Mouse (Mus musculus) lung, embryonic 15.5 days (tissue): ENCODE data around the gene Ctbp2. TPM values are rescaled to one million over a fixed set of nuclear protein-coding genes. Genes with fewer than 3 reads are reported as not detected.

Experiments
- ATAC-seq: fragments of 200-750 bp; cut with Nextera tagmentation; 2 replicates; pipeline ENCODE4 v1.8.0; 2017; ENCODE audit warnings: moderate number of reproducible peaks, borderline replicate concordance; ENCODE audit not compliant: low FRiP score, low TSS enrichment; ENCODE audit errors: extremely low read depth
- H3K27ac ChIP-seq: fragments of 300-500 bp; sonication (generic); 2 replicates; pipeline ENCODE4 v1.5.1; 2015; ENCODE audit warnings: moderate library complexity, mild to moderate bottlenecking, inconsistent platforms
- H3K27me3 ChIP-seq: fragments of 300-500 bp; sonication (generic); 2 replicates; pipeline ENCODE4 v1.6.1; 2015; ENCODE audit warnings: inconsistent platforms
- H3K36me3 ChIP-seq: fragments of 300-500 bp; sonication (generic); 2 replicates; pipeline ENCODE4 v1.6.1; 2015; ENCODE audit warnings: inconsistent platforms
- H3K4me1 ChIP-seq: fragments of 300-500 bp; sonication (generic); 2 replicates; pipeline ENCODE4 v1.6.1; 2015; ENCODE audit warnings: inconsistent platforms
- H3K4me2 ChIP-seq: fragments of 300-500 bp; sonication (generic); 2 replicates; pipeline ENCODE4 v1.6.1; 2015; ENCODE audit warnings: inconsistent platforms, mild to moderate bottlenecking, moderate library complexity
- H3K4me3 ChIP-seq: fragments of 300-500 bp; sonication (generic); 2 replicates; pipeline ENCODE4 v1.5.1; 2015; ENCODE audit warnings: mild to moderate bottlenecking, inconsistent platforms
- H3K9ac ChIP-seq: fragments of 300-500 bp; sonication (generic); 2 replicates; pipeline ENCODE4 v1.6.1; 2015; ENCODE audit warnings: inconsistent platforms
- H3K9me3 ChIP-seq: fragments of 300-500 bp; sonication (generic); 2 replicates; pipeline ENCODE4 v1.6.1; 2016; ENCODE audit warnings: inconsistent platforms
- WGBS: fragments of 180-500 bp; shearing (Covaris S2); methylation state at CpG from one replicate; pipeline ENCODE4 v1.1.7; 2015; 5-methylcytosine and 5-hydroxymethylcytosine counted together
- polyA plus RNA-seq: library from polyadenylated mRNA; unstranded; fragments of >200 nt; fragmentation: Nextera tagmentation; extraction: Ambion mirVana; gene quantifications from 2 replicates; pipeline ENCODE4 v1.2.1, GENCODE M21; 2015

Gene Ctbp2
- polyA plus RNA-seq = 91.6 and 94.8 TPM in 2 replicates

DNA sequence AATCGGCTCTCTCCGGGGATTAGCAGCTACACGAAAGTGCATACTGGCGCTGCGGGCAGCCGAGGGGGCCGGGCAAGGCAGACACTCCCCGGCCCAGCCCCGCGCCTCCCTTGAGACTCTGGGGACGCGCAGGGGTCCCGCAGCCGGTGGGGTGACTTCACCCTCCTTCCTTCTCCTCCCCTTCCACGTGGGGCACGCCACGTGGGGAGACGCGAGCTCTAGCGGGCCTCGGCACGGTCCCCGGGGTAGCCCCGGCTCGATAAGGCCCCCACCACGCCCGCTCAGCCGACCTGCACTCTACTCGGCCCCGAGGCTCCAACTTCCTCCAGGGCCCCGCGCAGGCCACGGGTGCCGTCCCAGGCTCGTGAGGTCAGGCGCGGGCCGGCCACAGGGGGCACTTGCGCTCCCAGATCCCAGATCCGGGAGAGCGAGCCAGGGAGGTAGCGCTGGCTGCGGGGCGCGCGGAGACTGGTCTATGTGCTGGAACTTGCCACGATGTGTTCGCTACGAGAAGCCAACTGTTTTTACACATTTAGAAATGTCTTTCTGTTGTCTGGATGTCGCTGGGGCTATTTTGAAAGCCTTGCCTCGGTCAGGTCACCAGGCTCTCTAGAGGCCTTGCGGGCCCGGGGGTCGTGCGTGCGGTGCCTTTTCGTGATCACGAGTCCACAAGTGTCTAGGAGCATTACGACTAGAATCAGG is at the start of gene Ctbp2:
TSS of gene Ctbp2 (minus strand) at position 356 of the 702 bp plus-strand sequence.
- no peaks in the 10 kb centered on the region for H3K36me3 ChIP-seq
- no peaks in the 10 kb centered on the region for H3K9me3 ChIP-seq
- ATAC-seq = peak; percentile 82
- peaks cover 25% of the 10 kb centered on the region for H3K4me1 ChIP-seq
- no peaks in the 10 kb centered on the region for H3K27me3 ChIP-seq
- peak within 1 kb of the TSS; percentile 94 for H3K4me3 ChIP-seq
- peak within 1 kb of the TSS; percentile 98 for H3K9ac ChIP-seq
- H3K4me2 ChIP-seq = peak within 1 kb of the TSS; percentile 93
- WGBS = under 1% methylated on average over 50 of the region's 59 CpGs
- peak within 1 kb of the TSS; percentile 99 for H3K27ac ChIP-seq

DNA sequence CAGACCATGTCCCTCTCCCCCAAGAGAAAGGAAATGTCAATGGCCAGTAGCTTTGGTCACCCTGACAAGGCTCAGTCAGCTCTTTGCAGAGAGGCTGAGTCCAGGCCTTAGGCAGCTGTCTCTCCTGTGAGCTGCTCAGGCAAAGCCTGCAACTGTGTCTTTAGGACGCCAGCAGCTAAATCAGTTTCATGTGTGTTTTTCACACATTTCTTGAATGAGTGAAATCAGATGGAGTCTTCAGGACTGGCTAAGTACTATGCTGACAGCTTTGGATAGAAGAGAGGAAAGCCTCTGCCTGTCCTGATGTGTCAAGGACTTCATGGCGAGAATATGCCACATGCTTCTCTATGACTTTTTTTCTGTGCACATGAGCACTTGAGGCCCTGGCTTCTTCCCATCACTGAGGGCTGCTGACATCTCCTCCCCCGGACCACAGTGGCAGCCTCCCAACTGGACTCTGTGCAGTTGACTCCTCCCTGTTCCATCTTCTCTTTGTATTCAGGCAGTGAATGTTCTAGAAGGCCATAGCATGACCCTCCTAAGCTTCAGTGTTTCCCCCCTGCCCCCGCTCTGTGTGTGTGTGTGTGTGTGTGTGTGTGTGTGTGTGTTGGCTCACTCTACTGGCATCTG is 47.4 kb upstream of the Ctbp2 start:
- no peaks in the 10 kb centered on the region for H3K27me3 ChIP-seq
- H3K4me2 ChIP-seq = no peak overlapping the region
- no peak for ATAC-seq
- WGBS = 74% methylated on average over 4 of the region's 4 CpGs
- no peak overlapping the region for H3K27ac ChIP-seq
- no peak overlapping the region for H3K9ac ChIP-seq
- H3K4me1 ChIP-seq = peaks cover 4% of the 10 kb centered on the region
- H3K36me3 ChIP-seq = no peaks in the 10 kb centered on the region
- H3K4me3 ChIP-seq = no peak overlapping the region
- H3K9me3 ChIP-seq = no peaks in the 10 kb centered on the region

DNA sequence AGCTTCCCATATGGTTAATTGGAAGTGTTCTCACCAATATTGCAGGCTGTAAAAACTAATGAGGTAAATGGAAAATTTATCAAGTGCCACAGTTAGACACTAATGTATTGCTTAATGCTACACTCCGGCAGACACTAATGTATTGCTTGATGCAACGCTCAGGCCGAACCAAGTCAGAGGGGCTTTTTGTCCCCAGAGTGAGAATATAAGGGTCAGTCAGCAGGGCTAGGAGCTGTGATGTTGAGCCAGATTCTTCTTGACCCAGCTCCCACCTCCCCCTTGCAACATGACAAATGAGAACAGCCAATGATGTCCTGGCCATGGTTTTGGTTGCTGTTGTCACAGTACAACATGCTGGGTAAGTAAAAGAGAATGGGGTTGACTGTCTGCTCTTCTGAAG is 44.8 kb upstream of the Ctbp2 start:
- no peaks in the 10 kb centered on the region for H3K36me3 ChIP-seq
- no peak overlapping the region for H3K9ac ChIP-seq
- no peaks in the 10 kb centered on the region for H3K27me3 ChIP-seq
- H3K4me1 ChIP-seq = 0 out of 2 replicates have a peak, but pooled peaks cover 8% of the 10 kb centered on the region
- H3K4me3 ChIP-seq = no peak overlapping the region
- H3K4me2 ChIP-seq = no peak overlapping the region
- no peak overlapping the region for H3K27ac ChIP-seq
- WGBS = 86% methylated on average over 3 of the region's 3 CpGs
- no peaks in the 10 kb centered on the region for H3K9me3 ChIP-seq
- no peak; the same call in 1 of the 2 replicates for ATAC-seq

DNA sequence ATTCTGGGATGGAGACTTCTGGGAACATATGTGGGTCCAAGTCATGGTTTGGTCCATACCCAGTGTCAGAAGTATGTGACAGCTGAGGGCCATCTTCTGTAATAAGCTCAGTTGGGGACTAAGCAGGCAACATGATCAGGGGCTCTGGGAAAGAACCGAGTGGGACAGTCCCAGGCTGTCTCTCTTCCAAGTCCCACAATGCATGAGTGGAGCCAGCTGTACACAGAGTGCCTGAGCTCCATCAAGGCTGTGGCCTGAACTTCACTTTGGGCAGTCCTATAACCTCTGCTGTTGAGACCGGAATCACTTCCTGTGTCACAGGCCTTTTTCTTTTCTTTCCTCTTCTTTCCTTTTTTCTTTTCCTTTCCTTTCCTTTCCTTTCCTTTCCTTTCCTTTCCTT is 43.7 kb upstream of the Ctbp2 start:
- Histone ChIP-seq H3K9ac (no peak overlapping the region), H3K4me1 (peaks cover 16% of the 10 kb centered on the region), H3K4me2 (no peak overlapping the region), H3K4me3 (no peak overlapping the region), H3K36me3 (no peaks in the 10 kb centered on the region), H3K9me3 (no peaks in the 10 kb centered on the region), H3K27me3 (no peaks in the 10 kb centered on the region), H3K27ac (no peak overlapping the region)
- ATAC-seq = no peak
- 81% methylated on average over 2 of the region's 2 CpGs for WGBS

DNA sequence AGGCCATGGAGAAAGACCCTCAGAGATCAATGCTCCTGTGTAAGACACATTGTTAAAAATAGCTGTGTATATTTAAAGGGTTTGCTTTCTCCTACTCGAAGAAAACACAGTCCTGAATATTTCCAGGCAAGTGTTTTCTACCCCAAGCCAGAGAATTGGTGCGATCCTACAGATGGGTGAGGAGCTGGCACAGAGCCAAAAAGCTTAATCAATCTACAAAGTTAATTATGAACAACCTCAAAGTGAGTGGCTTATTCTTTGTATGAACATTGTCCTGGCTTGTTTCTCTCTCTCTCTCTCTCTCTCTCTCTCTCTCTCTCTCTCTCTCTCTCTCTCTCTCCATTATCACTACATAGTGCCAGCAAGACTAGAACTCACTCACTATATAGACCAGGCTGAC is 40.6 kb upstream of the Ctbp2 start:
- H3K4me1 ChIP-seq = peaks cover 36% of the 10 kb centered on the region
- 38% methylated on average over 2 of the region's 2 CpGs for WGBS
- H3K36me3 ChIP-seq = no peaks in the 10 kb centered on the region
- H3K27ac ChIP-seq = no peak overlapping the region
- no peak overlapping the region for H3K4me3 ChIP-seq
- no peak for ATAC-seq
- H3K9me3 ChIP-seq = no peaks in the 10 kb centered on the region
- no peaks in the 10 kb centered on the region for H3K27me3 ChIP-seq
- no peak overlapping the region for H3K9ac ChIP-seq
- no peak overlapping the region for H3K4me2 ChIP-seq

DNA sequence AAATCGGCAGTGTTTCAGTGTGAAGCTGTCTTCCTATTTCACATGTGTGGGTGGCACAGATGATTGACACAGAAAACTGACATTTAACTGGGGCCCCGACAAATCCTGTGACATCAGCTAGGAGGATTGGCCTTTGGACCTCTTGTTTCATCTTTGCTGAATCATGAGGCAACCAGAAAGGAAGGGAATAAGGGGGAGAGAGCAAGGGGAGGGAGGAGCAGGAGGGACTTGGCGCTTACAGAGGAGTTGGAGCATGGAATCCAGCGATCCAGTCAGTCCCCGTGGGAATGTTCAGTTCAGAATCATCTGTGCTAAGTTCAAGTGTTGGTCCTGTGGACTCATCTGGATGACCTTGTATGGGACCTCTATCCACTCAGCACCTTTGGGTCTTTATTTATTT is 38.9 kb upstream of the Ctbp2 start:
- Histone ChIP-seq H3K36me3 (no peaks in the 10 kb centered on the region), H3K4me1 (peaks cover 36% of the 10 kb centered on the region), H3K27ac (no peak overlapping the region), H3K4me2 (no peak overlapping the region), H3K9me3 (no peaks in the 10 kb centered on the region), H3K27me3 (no peaks in the 10 kb centered on the region), H3K9ac (no peak overlapping the region), H3K4me3 (no peak overlapping the region)
- 49% methylated on average over 5 of the region's 5 CpGs for WGBS
- ATAC-seq = no peak

DNA sequence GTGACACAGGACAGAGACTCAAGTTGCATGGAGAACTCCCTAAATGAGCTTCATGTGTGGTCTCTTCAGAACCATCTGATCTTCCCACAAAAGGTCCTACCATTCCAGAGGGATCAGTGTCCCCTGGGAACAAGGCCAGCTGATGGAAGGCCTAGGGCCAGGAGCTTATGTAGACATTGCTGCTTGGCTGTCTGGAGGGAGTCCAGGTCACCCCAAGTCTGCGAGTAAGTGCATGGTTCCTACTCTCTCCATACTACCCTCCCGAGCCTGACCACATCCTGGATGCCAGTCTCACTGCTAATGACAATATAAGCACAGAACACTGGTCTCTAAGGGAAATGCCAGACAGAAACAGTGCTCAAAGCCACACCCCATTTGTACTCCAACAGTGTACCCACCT is 38.0 kb upstream of the Ctbp2 start:
- 27% methylated on average over 2 of the region's 2 CpGs for WGBS
- no peaks in the 10 kb centered on the region for H3K27me3 ChIP-seq
- H3K27ac ChIP-seq = peak overlapping the region; percentile 79
- H3K9me3 ChIP-seq = no peaks in the 10 kb centered on the region
- H3K4me1 ChIP-seq = peaks cover 36% of the 10 kb centered on the region
- ATAC-seq = peak; percentile 48
- no peak overlapping the region for H3K4me2 ChIP-seq
- no peak overlapping the region for H3K4me3 ChIP-seq
- H3K9ac ChIP-seq = no peak overlapping the region
- no peaks in the 10 kb centered on the region for H3K36me3 ChIP-seq

DNA sequence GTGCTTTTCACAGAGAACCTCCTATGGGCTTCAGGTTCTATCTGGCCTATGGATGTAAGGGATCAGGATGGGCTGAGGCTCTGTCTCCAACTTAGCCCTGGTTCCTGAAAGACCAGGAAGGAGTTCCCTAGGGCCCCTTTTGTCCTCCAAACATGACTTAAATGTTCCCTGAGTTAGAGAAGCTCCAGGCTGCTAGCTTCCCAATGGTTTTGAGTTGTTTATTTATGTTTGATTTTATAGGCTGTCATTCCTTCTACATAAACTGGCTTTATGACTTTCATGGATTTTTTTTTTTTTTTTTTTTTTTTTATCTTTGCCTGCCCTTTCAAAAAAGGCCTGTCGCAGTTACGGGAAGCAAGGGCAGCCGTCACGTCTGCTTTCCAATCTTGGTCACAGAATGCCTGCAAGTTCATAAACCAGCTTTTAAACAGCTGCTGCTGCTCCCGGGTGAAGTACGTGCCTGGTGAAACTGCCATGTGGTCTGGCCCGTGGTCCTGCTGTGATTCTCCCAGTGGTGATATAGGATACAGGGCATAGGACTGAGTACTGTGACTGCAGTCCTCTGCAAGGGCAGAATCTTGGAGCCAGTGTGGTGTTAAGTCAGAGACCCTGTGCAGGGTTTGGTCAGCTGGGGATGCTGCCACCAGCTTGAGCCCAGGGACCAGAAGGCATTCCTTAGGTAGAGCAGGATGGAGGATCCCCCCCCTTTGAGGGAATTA is 37.4 kb upstream of the Ctbp2 start:
- ATAC-seq = peak; percentile 77
- no peak overlapping the region for H3K9ac ChIP-seq
- no peaks in the 10 kb centered on the region for H3K27me3 ChIP-seq
- WGBS = 26% methylated on average over 7 of the region's 7 CpGs
- no peak overlapping the region for H3K4me2 ChIP-seq
- H3K9me3 ChIP-seq = no peaks in the 10 kb centered on the region
- H3K4me3 ChIP-seq = no peak overlapping the region
- peak overlapping the region; percentile 79 for H3K27ac ChIP-seq
- H3K36me3 ChIP-seq = no peaks in the 10 kb centered on the region
- peaks cover 36% of the 10 kb centered on the region for H3K4me1 ChIP-seq

DNA sequence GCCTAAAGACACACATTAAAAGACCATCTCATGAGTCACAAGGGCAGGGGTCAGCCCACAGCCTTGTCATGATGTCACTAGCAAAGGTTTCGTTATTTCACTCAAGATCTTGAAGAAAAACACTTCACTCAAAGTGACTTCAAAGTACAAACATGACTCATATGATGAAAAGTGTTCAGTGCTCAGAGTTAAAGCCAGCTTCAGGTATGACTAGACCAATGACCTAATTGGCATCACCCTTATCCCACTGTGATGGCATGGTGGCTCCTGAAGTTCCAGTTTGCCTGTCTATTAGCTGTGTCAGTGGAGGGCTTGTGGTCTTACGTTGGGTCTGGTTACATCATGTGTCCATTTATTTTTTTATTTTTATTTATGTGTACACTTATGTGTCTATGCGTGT is 35.4 kb upstream of the Ctbp2 start:
- Histone ChIP-seq H3K27ac (no peak overlapping the region), H3K27me3 (no peaks in the 10 kb centered on the region), H3K9ac (no peak overlapping the region), H3K36me3 (no peaks in the 10 kb centered on the region), H3K4me1 (peaks cover 33% of the 10 kb centered on the region), H3K9me3 (no peaks in the 10 kb centered on the region), H3K4me3 (no peak overlapping the region), H3K4me2 (no peak overlapping the region)
- 85% methylated on average over 3 of the region's 3 CpGs for WGBS
- ATAC-seq = no peak

DNA sequence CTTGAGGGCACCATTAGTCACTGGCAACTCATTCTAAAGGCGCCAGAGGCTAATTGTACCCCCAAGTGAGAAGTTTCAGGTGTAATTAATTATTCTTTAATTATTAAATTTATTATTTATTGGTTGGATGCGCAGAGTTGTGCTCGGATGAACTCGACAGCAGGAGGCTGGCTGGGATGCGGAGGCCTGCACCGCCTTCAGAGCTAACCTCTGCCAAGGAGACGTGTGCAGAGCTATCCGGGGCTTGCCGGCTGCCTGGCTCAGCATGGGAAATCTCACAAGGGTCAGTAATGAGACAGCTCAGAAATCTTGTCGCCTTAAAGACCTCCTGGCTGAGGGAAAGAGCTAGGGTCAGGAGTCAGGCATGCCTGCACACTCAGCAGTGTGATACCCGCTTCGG is 31.5 kb upstream of the Ctbp2 start:
- H3K36me3 ChIP-seq = no peaks in the 10 kb centered on the region
- H3K4me2 ChIP-seq = no peak overlapping the region
- 0 out of 2 replicates have a peak, but pooled peaks cover 4% of the 10 kb centered on the region for H3K4me1 ChIP-seq
- 80% methylated on average over 12 of the region's 12 CpGs for WGBS
- H3K9ac ChIP-seq = no peak overlapping the region
- no peak for ATAC-seq
- H3K27me3 ChIP-seq = no peaks in the 10 kb centered on the region
- H3K9me3 ChIP-seq = no peaks in the 10 kb centered on the region
- H3K27ac ChIP-seq = no peak overlapping the region
- no peak overlapping the region for H3K4me3 ChIP-seq

DNA sequence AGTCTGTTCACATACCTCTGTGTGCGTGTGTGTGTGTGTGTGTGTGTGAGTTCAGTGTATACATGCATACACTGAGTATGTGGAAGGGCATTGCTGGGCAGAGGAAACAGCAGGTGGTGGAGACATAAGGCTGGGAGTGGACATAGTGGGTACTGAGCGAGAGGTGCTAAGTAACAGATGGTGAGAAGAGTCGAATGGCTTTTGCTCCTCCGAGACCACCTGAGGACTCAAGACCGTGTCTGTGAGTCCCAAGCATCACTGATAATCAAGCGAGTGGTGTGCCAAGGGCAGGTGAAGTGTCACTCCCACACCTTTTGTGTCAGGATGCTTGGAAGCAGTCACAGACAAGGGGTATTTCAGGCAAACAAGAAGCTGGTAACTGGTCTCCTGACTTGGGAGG is 30.7 kb upstream of the Ctbp2 start:
- WGBS = 62% methylated on average over 6 of the region's 6 CpGs
- no peaks in the 10 kb centered on the region for H3K9me3 ChIP-seq
- ATAC-seq = no peak

More for the DNA sequence above, 30.7 kb upstream of the Ctbp2 start:
- Histone ChIP-seq H3K4me3 (no peak overlapping the region), H3K4me2 (no peak overlapping the region), H3K4me1 (no peaks in the 10 kb centered on the region), H3K27ac (no peak overlapping the region), H3K9ac (no peak overlapping the region), H3K36me3 (no peaks in the 10 kb centered on the region), H3K27me3 (no peaks in the 10 kb centered on the region)
